Mouse (Mus musculus): ENCODE results near the gene Atxn7.

DNA sequence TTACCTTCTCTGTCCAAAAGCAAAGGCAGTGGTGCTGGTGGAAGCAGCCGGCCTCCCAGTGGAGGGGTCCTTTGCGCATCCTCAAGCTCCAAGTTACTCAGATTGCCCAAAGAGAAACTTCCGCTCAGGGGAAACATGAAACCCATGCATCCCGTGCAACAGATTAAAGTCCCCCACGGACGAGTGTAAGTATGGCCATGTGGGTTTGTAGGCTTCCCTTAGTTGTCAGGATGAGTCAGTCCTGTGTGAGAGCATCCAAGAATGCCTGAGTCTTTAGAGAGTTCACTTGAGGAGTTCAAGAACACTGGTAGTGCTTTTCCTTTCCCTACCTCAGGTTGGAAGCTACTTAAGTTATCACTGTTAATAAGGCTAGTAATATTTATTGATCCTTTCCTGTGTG, 126.1 kb downstream of the Atxn7 start:
- TF ChIP-seq CTCF (IDR thresholded peaks at IDR 0.05; ENCODE audit: low read depth, low read length): no peak
- TF ChIP-seq TAL1 (conservative IDR thresholded peaks at IDR 0.05; ENCODE audit: low read depth, low read length): no peak
- no peak for TF ChIP-seq GATA1 (IDR thresholded peaks at IDR 0.05; ENCODE audit: borderline replicate concordance, low read length)
- TF ChIP-seq GATA2 (IDR thresholded peaks at IDR 0.05; ENCODE audit: borderline replicate concordance, low read depth, low read length): no peak

All from G1E (cell line).